Mouse (Mus musculus): ENCODE results near the gene Adgrl3. TPM values are rescaled to one million over a fixed set of nuclear protein-coding genes. Genes with fewer than 3 reads are reported as not detected.

The Adgrl3 gene
- polyA plus RNA-seq, 1 experiment, result 0.95 TPM

DNA sequence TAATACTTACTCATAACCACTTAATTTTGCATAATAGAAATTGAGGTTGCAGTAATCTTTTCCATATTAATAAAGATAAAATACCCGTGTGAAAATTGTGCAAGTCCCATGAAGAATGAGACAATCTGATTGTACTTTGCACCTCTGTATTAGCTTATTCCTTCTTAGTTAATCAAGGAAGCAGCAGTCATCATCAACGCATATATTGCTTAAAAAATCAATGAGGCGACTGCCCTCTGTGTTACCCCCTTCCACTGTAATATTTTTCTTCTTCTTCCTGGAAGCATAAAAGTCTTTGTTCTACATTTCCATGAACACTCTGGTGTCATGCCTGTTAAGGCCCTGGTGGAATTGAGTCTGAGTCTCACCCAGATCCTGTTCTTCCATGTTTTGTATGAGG, 416.4 kb downstream of the Adgrl3 start:
- 88% methylated on average over 3 of the region's 3 CpGs for WGBS
- DNase-seq, result no peak
- Histone ChIP-seq H3K27me3 (replicated peaks; ENCODE audit: control insufficient read depth, insufficient read depth, low read length) (no peaks in the 10 kb centered on the region), H3K36me3 (ENCODE audit: control insufficient read depth, insufficient read depth, low read length) (no peaks in the 10 kb centered on the region), H3K4me1 (ENCODE audit: control insufficient read depth, insufficient read depth, low read length) (no peaks in the 10 kb centered on the region), H3K4me3 (ENCODE audit: insufficient read depth, low read depth, low read length) (no peak overlapping the region), H3K27ac (ENCODE audit: insufficient read depth, low read depth, low read length) (no peak overlapping the region)
- TF ChIP-seq POLR2A (IDR thresholded peaks at IDR 0.05; ENCODE audit: low read depth, low read length), result no peak

GRCm38 (mm10) chr5:81442150-81442549, 422.2 kb downstream of the Adgrl3 start:
- Histone ChIP-seq H3K36me3 (ENCODE audit: control insufficient read depth, insufficient read depth, low read length) (no peaks in the 10 kb centered on the region), H3K27ac (ENCODE audit: insufficient read depth, low read depth, low read length) (no peak overlapping the region), H3K4me3 (ENCODE audit: insufficient read depth, low read depth, low read length) (no peak overlapping the region), H3K4me1 (ENCODE audit: control insufficient read depth, insufficient read depth, low read length) (no peaks in the 10 kb centered on the region), H3K27me3 (replicated peaks; ENCODE audit: control insufficient read depth, insufficient read depth, low read length) (no peaks in the 10 kb centered on the region)
- TF ChIP-seq POLR2A (IDR thresholded peaks at IDR 0.05; ENCODE audit: low read depth, low read length) (no peak), CTCF (conservative IDR thresholded peaks at IDR 0.05; ENCODE audit: insufficient read depth, insufficient read length, low read depth, low read length) (no peak)
- 78% methylated on average over 5 of the region's 5 CpGs for WGBS
- no peak for DNase-seq

GRCm38 (mm10) chr5:81465971-81466370, 446.0 kb downstream of the Adgrl3 start:
- Histone ChIP-seq H3K4me1 (ENCODE audit: control insufficient read depth, insufficient read depth, low read length) (no peaks in the 10 kb centered on the region), H3K27ac (ENCODE audit: insufficient read depth, low read depth, low read length) (no peak overlapping the region), H3K4me3 (ENCODE audit: insufficient read depth, low read depth, low read length) (no peak overlapping the region), H3K27me3 (replicated peaks; ENCODE audit: control insufficient read depth, insufficient read depth, low read length) (no peaks in the 10 kb centered on the region), H3K36me3 (ENCODE audit: control insufficient read depth, insufficient read depth, low read length) (no peaks in the 10 kb centered on the region)
- 44% methylated on average over 4 of the region's 4 CpGs for WGBS
- DNase-seq, result no peak
- TF ChIP-seq CTCF (conservative IDR thresholded peaks at IDR 0.05; ENCODE audit: insufficient read depth, insufficient read length, low read depth, low read length), result no peak
- no peak for TF ChIP-seq POLR2A (IDR thresholded peaks at IDR 0.05; ENCODE audit: low read depth, low read length)

DNA sequence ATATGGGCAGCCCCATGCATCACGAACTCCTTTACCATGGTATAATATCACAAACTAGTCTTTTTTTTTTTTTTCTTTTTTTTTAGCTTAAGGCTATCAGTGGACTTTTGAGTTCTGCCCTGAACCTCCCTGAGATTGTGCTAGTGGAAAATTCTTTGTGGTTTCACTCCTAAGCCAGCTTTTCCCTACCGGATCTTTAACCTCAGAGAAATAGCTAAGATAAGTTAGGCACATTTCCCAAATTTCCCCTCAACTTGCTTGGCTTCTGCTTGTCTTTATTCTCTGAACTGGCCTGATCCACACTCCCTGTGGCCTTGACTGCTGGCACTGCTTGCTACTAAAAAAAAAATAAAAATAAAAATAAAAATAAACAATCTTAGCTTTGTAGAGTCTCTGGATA, 454.7 kb downstream of the Adgrl3 start:
- Histone ChIP-seq H3K36me3 (ENCODE audit: control insufficient read depth, insufficient read depth, low read length) (no peaks in the 10 kb centered on the region), H3K4me1 (ENCODE audit: control insufficient read depth, insufficient read depth, low read length) (no peaks in the 10 kb centered on the region), H3K27me3 (replicated peaks; ENCODE audit: control insufficient read depth, insufficient read depth, low read length) (no peaks in the 10 kb centered on the region), H3K27ac (ENCODE audit: insufficient read depth, low read depth, low read length) (no peak overlapping the region), H3K4me3 (ENCODE audit: insufficient read depth, low read depth, low read length) (no peak overlapping the region)
- TF ChIP-seq CTCF (conservative IDR thresholded peaks at IDR 0.05; ENCODE audit: insufficient read depth, insufficient read length, low read depth, low read length), result no peak
- no peak for TF ChIP-seq POLR2A (IDR thresholded peaks at IDR 0.05; ENCODE audit: low read depth, low read length)
- no peak for DNase-seq
- 72% methylated on average over 2 of the region's 2 CpGs for WGBS

DNA sequence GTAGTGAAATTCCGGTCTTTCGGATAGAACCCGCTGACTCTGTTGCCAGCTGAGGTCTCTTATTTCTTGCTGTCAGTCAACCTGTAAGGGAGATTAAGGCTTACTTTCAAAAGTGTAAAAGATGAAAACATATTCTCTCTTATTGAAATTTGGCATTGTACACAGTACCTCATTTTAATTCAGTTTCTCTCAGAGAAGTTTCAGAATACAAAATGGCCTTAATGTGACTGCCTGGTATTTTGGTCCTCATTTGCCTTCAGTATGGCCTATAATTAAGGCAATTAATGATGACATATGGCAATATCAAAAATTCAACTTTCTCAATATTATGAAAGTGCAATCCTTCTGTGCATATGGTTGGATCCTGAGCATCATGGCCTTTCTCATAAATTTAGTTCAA, 455.5 kb downstream of the Adgrl3 start:
- WGBS, result 67% methylated on average over 3 of the region's 3 CpGs
- no peaks in the 10 kb centered on the region for H3K27me3 ChIP-seq (replicated peaks; ENCODE audit: control insufficient read depth, insufficient read depth, low read length)
- no peak overlapping the region for H3K27ac ChIP-seq (ENCODE audit: insufficient read depth, low read depth, low read length)
- no peak overlapping the region for H3K4me3 ChIP-seq (ENCODE audit: insufficient read depth, low read depth, low read length)
- DNase-seq, result no peak
- TF ChIP-seq POLR2A (IDR thresholded peaks at IDR 0.05; ENCODE audit: low read depth, low read length) (no peak), CTCF (conservative IDR thresholded peaks at IDR 0.05; ENCODE audit: insufficient read depth, insufficient read length, low read depth, low read length) (no peak)
- H3K36me3 ChIP-seq (ENCODE audit: control insufficient read depth, insufficient read depth, low read length), result no peaks in the 10 kb centered on the region
- H3K4me1 ChIP-seq (ENCODE audit: control insufficient read depth, insufficient read depth, low read length), result no peaks in the 10 kb centered on the region

- DNase-seq, result no peak
These were observed 456.2 kb downstream of the Adgrl3 start for GRCm38 (mm10) chr5:81475971-81476606.

DNA sequence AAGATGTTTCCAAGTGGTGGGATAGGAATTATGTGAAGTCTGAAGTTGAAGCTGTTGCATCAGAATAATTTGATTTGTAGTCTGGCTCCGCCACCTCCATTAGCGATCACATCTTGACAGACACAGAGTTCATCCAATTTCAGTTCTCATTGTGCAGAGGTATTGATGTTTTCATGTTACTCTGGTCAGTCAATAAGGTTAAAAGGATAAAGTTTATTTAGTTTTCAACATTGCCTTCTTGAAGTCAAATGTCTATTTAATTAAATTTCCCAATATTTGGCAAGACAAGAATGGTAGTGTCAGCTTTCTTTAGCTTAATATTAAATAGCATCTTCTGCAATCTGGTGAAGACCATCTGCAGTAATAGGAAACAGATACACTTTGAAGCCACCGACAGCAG, 461.0 kb downstream of the Adgrl3 start:
- Histone ChIP-seq H3K27ac (ENCODE audit: insufficient read depth, low read depth, low read length) (no peak overlapping the region), H3K27me3 (replicated peaks; ENCODE audit: control insufficient read depth, insufficient read depth, low read length) (no peaks in the 10 kb centered on the region), H3K4me1 (ENCODE audit: control insufficient read depth, insufficient read depth, low read length) (no peaks in the 10 kb centered on the region), H3K36me3 (ENCODE audit: control insufficient read depth, insufficient read depth, low read length) (no peaks in the 10 kb centered on the region), H3K4me3 (ENCODE audit: insufficient read depth, low read depth, low read length) (no peak overlapping the region)
- 86% methylated on average over 3 of the region's 3 CpGs for WGBS
- no peak for DNase-seq
- TF ChIP-seq POLR2A (IDR thresholded peaks at IDR 0.05; ENCODE audit: low read depth, low read length) (no peak), CTCF (conservative IDR thresholded peaks at IDR 0.05; ENCODE audit: insufficient read depth, insufficient read length, low read depth, low read length) (no peak)

More at GRCm38 (mm10) chr5:81475971-81476606, 456.2 kb downstream of the Adgrl3 start:
- Histone ChIP-seq H3K27me3 (replicated peaks; ENCODE audit: control insufficient read depth, insufficient read depth, low read length) (no peaks in the 10 kb centered on the region), H3K4me3 (ENCODE audit: insufficient read depth, low read depth, low read length) (no peak overlapping the region), H3K4me1 (ENCODE audit: control insufficient read depth, insufficient read depth, low read length) (no peaks in the 10 kb centered on the region), H3K36me3 (ENCODE audit: control insufficient read depth, insufficient read depth, low read length) (no peaks in the 10 kb centered on the region), H3K27ac (ENCODE audit: insufficient read depth, low read depth, low read length) (no peak overlapping the region)
- TF ChIP-seq POLR2A (IDR thresholded peaks at IDR 0.05; ENCODE audit: low read depth, low read length) (no peak), CTCF (conservative IDR thresholded peaks at IDR 0.05; ENCODE audit: insufficient read depth, insufficient read length, low read depth, low read length) (no peak)
- 27% methylated on average over 8 of the region's 8 CpGs for WGBS
